Mouse (Mus musculus): ENCODE measurements around the gene Foxn3. TPM values are rescaled to one million over a fixed set of nuclear protein-coding genes. Genes with fewer than 3 reads are reported as not detected.

Gene Foxn3
- polyA plus RNA-seq, 1 experiment from 2014 or later: 111 TPM

GRCm38 (mm10) chr12:99392944-99393866 lies 170.2 kb downstream of the Foxn3 start:
- H3K27me3 ChIP-seq: no peaks in the 10 kb centered on the region
- H3K4me1 ChIP-seq: peaks cover 26% of the 10 kb centered on the region
- H3K4me3 ChIP-seq: peak overlapping the region; percentile 94
- H3K4me2 ChIP-seq: peak overlapping the region; percentile 79
- H3K9me3 ChIP-seq: peaks cover 3% of the 10 kb centered on the region; the same call in 1 of the 2 replicates
- peak; percentile 80 for ATAC-seq (ENCODE audit: insufficient number of reproducible peaks, insufficient read depth, low FRiP score, low TSS enrichment, low read depth)
- peaks cover 8% of the 10 kb centered on the region for H3K36me3 ChIP-seq
- H3K27ac ChIP-seq: peak overlapping the region; percentile 96
- peak overlapping the region; percentile 86 for H3K9ac ChIP-seq
- WGBS: under 1% methylated on average over 69 of the region's 71 CpGs

DNA sequence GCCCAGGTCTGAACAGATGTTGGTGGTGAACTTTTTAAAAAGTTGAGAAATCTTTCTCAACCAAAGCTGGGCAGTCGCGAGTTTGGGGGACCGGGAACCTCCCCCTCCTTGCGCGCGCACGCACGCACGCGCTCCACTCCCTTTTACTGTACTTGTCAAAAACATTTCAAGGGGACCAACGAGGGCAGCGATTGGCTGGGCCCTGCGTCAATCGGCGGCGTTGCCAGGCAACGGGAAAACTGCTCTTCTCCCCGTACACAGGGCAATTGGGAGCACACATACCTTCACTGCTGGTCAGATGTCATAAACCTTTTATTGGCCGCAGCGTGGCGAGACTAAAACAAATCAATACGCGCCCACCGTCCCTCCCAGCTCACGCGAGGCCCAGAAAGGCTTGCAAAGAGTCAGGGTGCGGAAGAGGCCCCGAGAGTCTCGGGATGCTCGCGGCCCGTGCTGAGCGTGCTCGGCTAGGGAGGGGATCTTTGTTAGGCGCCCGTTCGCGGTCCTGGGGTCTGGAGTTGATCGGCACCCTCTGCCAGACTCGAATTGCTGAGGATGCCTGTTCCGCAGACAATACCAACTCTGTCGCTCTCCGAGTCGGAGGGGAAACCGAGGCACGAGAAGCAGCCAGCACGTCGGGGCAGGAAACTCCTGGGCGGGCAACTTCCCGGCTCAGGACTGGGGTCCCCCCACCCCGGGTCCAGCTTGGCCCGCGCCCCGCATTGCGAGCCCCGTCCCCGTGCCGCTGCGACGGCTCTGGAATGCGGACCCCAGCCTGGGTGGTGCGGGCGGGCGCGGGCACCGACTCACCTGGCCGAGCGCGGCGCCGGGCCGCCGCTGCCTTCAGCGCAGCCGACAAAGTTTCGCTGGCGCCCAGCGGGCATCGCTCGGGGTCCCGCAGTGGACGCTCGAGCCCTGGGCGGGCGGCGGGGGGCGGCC lies 171.2 kb downstream of the Foxn3 start:
- no peaks in the 10 kb centered on the region for H3K9me3 ChIP-seq
- H3K27ac ChIP-seq: peak overlapping the region; percentile 96
- ATAC-seq (ENCODE audit: insufficient number of reproducible peaks, insufficient read depth, low FRiP score, low TSS enrichment, low read depth): peak; percentile 88
- H3K4me1 ChIP-seq: peaks cover 26% of the 10 kb centered on the region
- H3K36me3 ChIP-seq: peaks cover 15% of the 10 kb centered on the region
- H3K4me3 ChIP-seq: peak overlapping the region; percentile 94
- H3K27me3 ChIP-seq: no peaks in the 10 kb centered on the region
- H3K9ac ChIP-seq: peak overlapping the region; percentile 86
- H3K4me2 ChIP-seq: peak overlapping the region; percentile 79
- under 1% methylated on average over 87 of the region's 87 CpGs for WGBS

- H3K27me3 ChIP-seq: no peaks in the 10 kb centered on the region
- H3K4me1 ChIP-seq: peaks cover 44% of the 10 kb centered on the region
- peaks cover 30% of the 10 kb centered on the region for H3K36me3 ChIP-seq
- 77% methylated on average over 5 of the region's 5 CpGs for WGBS
- ATAC-seq (ENCODE audit: insufficient number of reproducible peaks, insufficient read depth, low FRiP score, low TSS enrichment, low read depth): no peak
- H3K9ac ChIP-seq: no peak overlapping the region
- H3K9me3 ChIP-seq: no peaks in the 10 kb centered on the region
- peak overlapping the region; percentile 79; the same call in 1 of the 2 replicates for H3K4me2 ChIP-seq
- no peak overlapping the region for H3K27ac ChIP-seq
- H3K4me3 ChIP-seq: no peak overlapping the region
Observed at GRCm38 (mm10) chr12:99390429-99390828, 173.0 kb downstream of the Foxn3 start.

GRCm38 (mm10) chr12:99389244-99389643 lies 174.1 kb downstream of the Foxn3 start:
- Histone ChIP-seq H3K9me3 (no peaks in the 10 kb centered on the region), H3K4me3 (no peak overlapping the region), H3K27me3 (no peaks in the 10 kb centered on the region), H3K4me2 (no peak overlapping the region), H3K4me1 (peaks cover 41% of the 10 kb centered on the region), H3K27ac (no peak overlapping the region), H3K9ac (no peak overlapping the region), H3K36me3 (peaks cover 30% of the 10 kb centered on the region)
- 95% methylated on average over 7 of the region's 7 CpGs for WGBS
- no peak for ATAC-seq (ENCODE audit: insufficient number of reproducible peaks, insufficient read depth, low FRiP score, low TSS enrichment, low read depth)

DNA sequence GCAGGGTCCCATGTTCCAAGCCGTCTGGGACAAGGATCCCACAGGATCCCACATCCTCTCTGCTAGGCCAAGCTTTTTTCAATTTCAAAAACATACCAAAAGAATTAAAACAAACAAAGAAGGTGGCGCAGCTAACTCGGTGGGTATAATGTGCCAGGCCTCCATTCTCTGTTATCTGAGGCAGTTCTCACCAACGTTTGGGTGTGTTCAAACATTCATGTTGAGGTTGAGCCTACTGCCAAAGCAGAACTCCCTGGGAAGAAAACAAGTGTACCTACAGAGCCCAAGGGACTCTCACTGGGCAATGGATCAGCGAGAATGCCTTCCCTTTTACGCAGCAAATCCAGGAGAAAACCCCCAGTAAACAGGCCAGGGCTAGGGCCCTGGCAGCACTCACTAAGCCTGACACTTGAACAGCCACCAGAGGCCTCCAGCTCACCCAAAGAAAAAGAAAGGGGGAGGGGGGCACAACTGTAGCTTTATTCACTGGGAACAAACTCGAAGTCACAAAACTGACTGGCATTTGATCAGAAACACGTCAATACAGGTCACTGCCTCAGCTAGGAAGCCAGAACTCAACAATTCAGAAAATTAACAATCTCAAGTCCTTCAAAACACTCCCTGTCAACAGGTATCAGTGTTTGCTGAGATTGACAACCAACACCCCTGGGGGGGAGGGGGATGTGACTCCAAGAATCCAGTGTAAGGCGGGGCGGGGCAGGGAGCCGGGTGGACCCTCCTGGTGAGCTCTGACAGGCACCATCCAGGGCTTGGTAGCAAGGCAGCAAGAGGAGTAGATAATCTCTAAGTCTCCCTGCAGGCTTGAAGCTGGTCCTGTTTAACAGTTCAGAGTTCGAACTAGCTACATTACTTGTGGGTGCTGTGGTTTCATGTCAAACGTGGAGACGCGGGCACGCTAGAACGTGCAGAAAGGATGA lies 177.2 kb downstream of the Foxn3 start:
- Histone ChIP-seq H3K9me3 (no peaks in the 10 kb centered on the region), H3K9ac (no peak overlapping the region), H3K27ac (peak overlapping the region; percentile 22; the same call in 1 of the 2 replicates), H3K4me1 (peaks cover 27% of the 10 kb centered on the region), H3K27me3 (no peaks in the 10 kb centered on the region), H3K36me3 (peaks cover 51% of the 10 kb centered on the region), H3K4me2 (no peak overlapping the region), H3K4me3 (no peak overlapping the region)
- no peak for ATAC-seq (ENCODE audit: insufficient number of reproducible peaks, insufficient read depth, low FRiP score, low TSS enrichment, low read depth)
- 59% methylated on average over 17 of the region's 17 CpGs for WGBS

GRCm38 (mm10) chr12:99385073-99385472 lies 178.3 kb downstream of the Foxn3 start:
- ATAC-seq (ENCODE audit: insufficient number of reproducible peaks, insufficient read depth, low FRiP score, low TSS enrichment, low read depth): no peak
- Histone ChIP-seq H3K27ac (no peak overlapping the region), H3K36me3 (peaks cover 51% of the 10 kb centered on the region), H3K9me3 (no peaks in the 10 kb centered on the region), H3K9ac (no peak overlapping the region), H3K4me1 (peaks cover 25% of the 10 kb centered on the region), H3K4me2 (no peak overlapping the region), H3K4me3 (no peak overlapping the region), H3K27me3 (no peaks in the 10 kb centered on the region)
- WGBS: 81% methylated on average over 4 of the region's 4 CpGs

DNA sequence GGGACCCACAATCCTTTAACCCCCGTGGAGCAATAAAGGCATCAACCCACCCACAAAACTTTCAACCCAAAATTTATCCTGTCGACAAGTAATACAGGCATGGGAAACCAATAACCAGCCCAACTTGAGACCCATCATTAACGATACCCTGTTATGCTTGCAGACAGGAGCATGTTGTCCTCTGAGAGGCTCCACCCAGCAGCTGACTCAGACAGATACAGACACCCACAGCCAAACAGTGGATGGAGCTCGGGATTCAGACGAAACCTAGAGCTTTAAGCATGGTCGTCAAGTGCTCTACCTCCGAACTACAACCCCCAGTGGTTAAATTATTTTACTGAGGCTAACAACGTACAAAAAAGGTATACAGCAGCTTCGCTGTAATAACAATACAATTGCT lies 182.1 kb downstream of the Foxn3 start:
- H3K27me3 ChIP-seq: no peaks in the 10 kb centered on the region
- ATAC-seq (ENCODE audit: insufficient number of reproducible peaks, insufficient read depth, low FRiP score, low TSS enrichment, low read depth): no peak
- H3K4me1 ChIP-seq: peaks cover 41% of the 10 kb centered on the region
- 85% methylated on average over 9 of the region's 9 CpGs for WGBS
- H3K4me3 ChIP-seq: no peak overlapping the region
- no peak overlapping the region for H3K27ac ChIP-seq
- peaks cover 29% of the 10 kb centered on the region for H3K36me3 ChIP-seq
- no peak overlapping the region for H3K9ac ChIP-seq
- no peaks in the 10 kb centered on the region for H3K9me3 ChIP-seq
- no peak overlapping the region for H3K4me2 ChIP-seq

- peaks cover 25% of the 10 kb centered on the region for H3K36me3 ChIP-seq
- no peak overlapping the region for H3K9ac ChIP-seq
- H3K27me3 ChIP-seq: no peaks in the 10 kb centered on the region
- no peak for ATAC-seq (ENCODE audit: insufficient number of reproducible peaks, insufficient read depth, low FRiP score, low TSS enrichment, low read depth)
- no peak overlapping the region for H3K4me3 ChIP-seq
- no peaks in the 10 kb centered on the region for H3K9me3 ChIP-seq
- peaks cover 36% of the 10 kb centered on the region for H3K4me1 ChIP-seq
- no peak overlapping the region for H3K27ac ChIP-seq
- no peak overlapping the region for H3K4me2 ChIP-seq
- WGBS: 44% methylated on average over 4 of the region's 4 CpGs
Observed at GRCm38 (mm10) chr12:99380855-99381262, 182.5 kb downstream of the Foxn3 start.

GRCm38 (mm10) chr12:99380124-99380523 lies 183.3 kb downstream of the Foxn3 start:
- Histone ChIP-seq H3K9ac (no peak overlapping the region), H3K36me3 (peaks cover 25% of the 10 kb centered on the region), H3K4me3 (no peak overlapping the region), H3K27ac (no peak overlapping the region), H3K27me3 (no peaks in the 10 kb centered on the region), H3K9me3 (no peaks in the 10 kb centered on the region), H3K4me1 (peaks cover 31% of the 10 kb centered on the region), H3K4me2 (no peak overlapping the region)
- ATAC-seq (ENCODE audit: insufficient number of reproducible peaks, insufficient read depth, low FRiP score, low TSS enrichment, low read depth): no peak
- WGBS: 61% methylated on average over 6 of the region's 6 CpGs

DNA sequence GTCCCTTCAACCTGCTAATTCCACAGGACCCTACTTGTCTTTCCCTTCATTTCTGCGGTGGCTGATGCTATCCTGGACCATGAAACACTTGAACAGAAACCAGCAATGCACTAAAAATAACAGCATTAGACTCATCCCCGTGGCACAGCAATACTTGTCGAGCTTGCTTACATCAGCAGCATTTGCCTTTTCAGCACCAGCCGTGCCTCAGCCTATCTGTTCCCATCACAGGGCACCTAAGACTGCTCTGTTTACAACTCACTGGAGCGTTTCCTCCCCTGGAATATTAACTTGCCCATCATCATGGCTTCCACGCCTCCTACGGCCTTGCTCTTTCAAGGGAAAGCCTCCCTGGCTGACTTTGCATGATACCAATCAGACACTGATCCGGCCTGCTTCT lies 185.1 kb downstream of the Foxn3 start:
- no peaks in the 10 kb centered on the region for H3K9me3 ChIP-seq
- WGBS: 74% methylated on average over 8 of the region's 8 CpGs
- peaks cover 36% of the 10 kb centered on the region for H3K4me1 ChIP-seq
- peaks cover 37% of the 10 kb centered on the region for H3K36me3 ChIP-seq
- no peak overlapping the region for H3K27ac ChIP-seq
- no peak overlapping the region for H3K4me3 ChIP-seq
- H3K27me3 ChIP-seq: no peaks in the 10 kb centered on the region
- H3K9ac ChIP-seq: no peak overlapping the region
- H3K4me2 ChIP-seq: no peak overlapping the region
- no peak for ATAC-seq (ENCODE audit: insufficient number of reproducible peaks, insufficient read depth, low FRiP score, low TSS enrichment, low read depth)

DNA sequence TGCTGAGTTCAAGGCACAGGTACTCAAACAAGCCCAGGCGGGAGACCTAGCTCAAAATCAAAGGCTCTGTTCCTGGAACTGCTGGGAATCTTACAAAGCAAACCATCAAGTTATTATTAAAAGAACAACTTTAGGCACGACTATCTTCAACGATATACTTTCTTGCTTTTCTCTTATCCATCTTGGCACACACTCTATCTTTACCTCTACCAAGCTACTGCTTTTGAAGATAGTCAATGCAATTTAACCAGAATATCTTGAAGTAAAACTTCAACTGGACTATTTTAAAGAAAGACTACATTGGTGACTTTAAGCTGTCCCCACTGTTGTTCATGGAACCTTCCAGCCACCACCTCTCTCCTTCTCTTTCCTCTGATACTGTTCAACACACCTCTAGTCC lies 185.7 kb downstream of the Foxn3 start:
- Histone ChIP-seq H3K4me3 (no peak overlapping the region), H3K4me1 (peaks cover 36% of the 10 kb centered on the region), H3K4me2 (no peak overlapping the region), H3K9ac (no peak overlapping the region), H3K36me3 (peaks cover 31% of the 10 kb centered on the region), H3K27ac (no peak overlapping the region), H3K9me3 (no peaks in the 10 kb centered on the region), H3K27me3 (no peaks in the 10 kb centered on the region)
- 69% methylated on average over 3 of the region's 3 CpGs for WGBS
- no peak for ATAC-seq (ENCODE audit: insufficient number of reproducible peaks, insufficient read depth, low FRiP score, low TSS enrichment, low read depth)
